Mouse (Mus musculus) olfactory bulb, adult 2 months (tissue): ENCODE measurements around the gene Cdc6. TPM values are rescaled to one million over a fixed set of nuclear protein-coding genes. Genes with fewer than 3 reads are reported as not detected.

Source experiments
- H3K27ac ChIP-seq: fragments of 200-500 bp; 2 replicates; pipeline ENCODE4 v1.5.1; 2012; ENCODE audit warnings: low read depth, low read length; ENCODE audit not compliant: insufficient read depth
- H3K4me1 ChIP-seq: fragments of 200-500 bp; 2 replicates; pipeline ENCODE4 v1.6.1; 2012; ENCODE audit warnings: low read length; ENCODE audit not compliant: control insufficient read depth, insufficient read depth
- H3K4me3 ChIP-seq: fragments of 200-500 bp; 2 replicates; pipeline ENCODE4 v1.5.1; 2012; ENCODE audit warnings: mild to moderate bottlenecking, low read depth, low read length, moderate library complexity; ENCODE audit not compliant: insufficient read depth
- CTCF ChIP-seq: fragments of 200-500 bp; IDR thresholded peaks from 2 replicates; pipeline ENCODE4 v1.5.1; 2012; ENCODE audit warnings: low read depth, mild to moderate bottlenecking, low read length, moderate library complexity; ENCODE audit not compliant: insufficient read depth
- POLR2A ChIP-seq: fragments of 200-500 bp; IDR thresholded peaks from 2 replicates; pipeline ENCODE4 v1.6.1; 2012; ENCODE audit warnings: mild to moderate bottlenecking, low read depth, low read length, moderate library complexity; ENCODE audit not compliant: insufficient read depth
- WGBS: fragments of 180-500 bp; shearing (Covaris S2); methylation state at CpG from one replicate; pipeline ENCODE4 v1.1.7; 2018; 5-methylcytosine and 5-hydroxymethylcytosine counted together
- polyA plus RNA-seq: library from polyadenylated mRNA; stranded (reverse); fragments of >200 nt; gene quantifications from 2 replicates; pipeline ENCODE4 v1.2.4, GENCODE M21; 2012; ENCODE audit warnings: low replicate concordance; ENCODE audit not compliant: missing spikeins, insufficient read depth, insufficient read length

Cdc6 gene
- polyA plus RNA-seq, 1 experiment = not detected

DNA sequence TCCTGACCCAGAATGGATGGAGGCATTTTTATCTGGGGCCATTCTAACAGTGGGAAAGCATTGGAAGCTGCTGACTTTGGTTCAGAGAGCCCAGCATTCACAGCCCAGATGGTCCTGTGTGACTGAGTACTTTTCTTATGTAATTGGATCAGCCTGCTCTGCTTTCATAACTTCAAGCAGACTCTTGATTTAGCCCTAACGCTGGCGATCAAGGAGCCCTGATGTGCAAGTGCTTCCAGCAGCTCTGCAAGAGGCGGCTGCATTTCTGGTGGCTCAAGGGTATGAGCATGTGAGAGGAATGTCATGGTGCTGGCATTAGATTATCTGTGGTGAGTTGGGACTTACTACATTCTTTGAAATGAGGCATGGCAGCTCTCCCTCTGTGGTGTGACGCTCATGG, 35.6 kb upstream of the Cdc6 start:
- H3K4me1 ChIP-seq = peaks cover 12% of the 10 kb centered on the region
- TF ChIP-seq CTCF (no peak), POLR2A (no peak)
- 46% methylated on average over 4 of the region's 4 CpGs for WGBS
- H3K4me3 ChIP-seq = no peak overlapping the region
- no peak overlapping the region for H3K27ac ChIP-seq

DNA sequence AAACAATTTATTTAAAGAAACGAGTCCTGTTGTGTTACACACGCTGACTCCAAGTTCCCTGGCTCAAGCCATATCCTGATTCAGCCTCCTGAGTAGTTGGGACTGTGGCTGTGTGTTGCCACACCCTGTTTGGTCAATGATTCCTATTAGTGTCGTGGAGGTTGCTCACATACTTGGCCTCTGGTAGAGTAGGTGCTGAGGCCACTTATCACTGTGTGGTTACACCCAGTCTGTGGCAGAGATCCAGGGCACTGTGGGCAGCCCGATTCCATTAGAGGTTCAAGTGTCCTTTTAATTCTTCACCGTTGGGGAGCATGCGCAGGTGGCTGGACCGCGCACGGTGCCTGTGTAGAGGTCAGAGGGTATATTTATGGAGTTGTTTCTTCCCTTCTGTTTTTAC, 33.7 kb upstream of the Cdc6 start:
- Histone ChIP-seq H3K27ac (no peak overlapping the region), H3K4me1 (peaks cover 12% of the 10 kb centered on the region), H3K4me3 (no peak overlapping the region)
- 88% methylated on average over 9 of the region's 9 CpGs for WGBS
- no peak for TF ChIP-seq CTCF
- no peak for TF ChIP-seq POLR2A

DNA sequence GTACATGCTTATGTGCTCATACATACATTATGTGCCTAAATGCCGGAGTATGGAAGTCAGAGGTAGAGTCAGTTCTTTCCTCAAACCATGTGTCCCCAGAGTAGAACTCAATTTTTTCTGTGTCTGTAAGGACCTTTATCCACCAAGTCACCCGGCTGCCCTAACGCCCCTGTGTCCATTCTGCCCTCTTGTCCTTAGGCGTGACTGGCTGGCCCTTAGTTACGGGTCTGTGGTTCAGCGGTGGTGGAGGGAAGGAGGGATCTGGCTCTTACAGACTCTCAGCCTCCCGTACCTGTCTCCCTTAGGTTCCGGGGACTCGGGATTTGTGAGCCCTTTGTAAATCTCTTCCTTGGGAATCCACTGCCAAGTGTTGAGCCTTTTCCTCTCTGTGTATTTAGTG, 30.6 kb upstream of the Cdc6 start:
- Histone ChIP-seq H3K4me1 (peaks cover 9% of the 10 kb centered on the region), H3K27ac (no peak overlapping the region), H3K4me3 (no peak overlapping the region)
- 85% methylated on average over 9 of the region's 9 CpGs for WGBS
- TF ChIP-seq POLR2A (no peak), CTCF (no peak)

DNA sequence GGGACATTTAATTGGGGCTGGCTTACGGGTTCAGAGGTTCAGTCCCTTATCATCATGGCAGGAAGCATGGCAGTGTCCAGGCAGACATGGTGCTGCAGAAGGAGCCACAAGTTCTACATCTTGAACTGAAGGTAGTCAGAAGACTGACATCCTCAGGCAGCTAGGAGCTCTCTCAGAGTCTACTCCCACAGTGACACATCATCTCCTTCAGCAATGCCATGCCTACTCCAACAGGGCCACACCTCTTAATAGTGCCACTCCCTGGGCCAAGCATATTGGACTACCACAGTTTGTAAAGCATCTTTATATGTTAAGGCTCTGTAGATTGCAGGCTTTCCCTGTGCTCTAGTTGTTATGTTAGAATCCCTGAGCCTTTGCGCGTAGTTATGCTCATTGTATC, 19.9 kb upstream of the Cdc6 start:
- TF ChIP-seq POLR2A (no peak), CTCF (no peak)
- WGBS = 97% methylated on average over 3 of the region's 3 CpGs
- Histone ChIP-seq H3K4me3 (no peak overlapping the region), H3K27ac (no peak overlapping the region), H3K4me1 (peaks cover 11% of the 10 kb centered on the region)

DNA sequence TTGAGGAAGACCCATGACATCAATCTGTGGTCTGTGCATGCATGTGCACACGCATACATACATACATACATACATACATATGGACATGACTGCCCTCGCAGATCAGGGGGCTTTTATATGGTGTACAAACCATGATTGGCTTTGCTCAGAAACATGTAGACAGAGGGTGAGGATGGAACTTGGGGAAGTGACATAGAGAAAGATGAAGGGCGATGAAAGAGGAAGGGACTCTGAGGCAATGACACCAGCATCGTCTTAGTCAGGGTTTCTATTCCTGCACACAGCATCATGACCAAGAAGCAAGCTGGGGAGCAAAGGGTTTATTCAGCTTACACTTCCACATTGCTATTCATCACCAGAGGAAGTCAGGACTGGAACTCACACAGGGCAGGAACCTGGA, 18.5 kb upstream of the Cdc6 start:
- Histone ChIP-seq H3K4me3 (no peak overlapping the region), H3K27ac (no peak overlapping the region), H3K4me1 (peaks cover 11% of the 10 kb centered on the region)
- TF ChIP-seq CTCF (no peak), POLR2A (no peak)
- WGBS = 94% methylated on average over 4 of the region's 4 CpGs

DNA sequence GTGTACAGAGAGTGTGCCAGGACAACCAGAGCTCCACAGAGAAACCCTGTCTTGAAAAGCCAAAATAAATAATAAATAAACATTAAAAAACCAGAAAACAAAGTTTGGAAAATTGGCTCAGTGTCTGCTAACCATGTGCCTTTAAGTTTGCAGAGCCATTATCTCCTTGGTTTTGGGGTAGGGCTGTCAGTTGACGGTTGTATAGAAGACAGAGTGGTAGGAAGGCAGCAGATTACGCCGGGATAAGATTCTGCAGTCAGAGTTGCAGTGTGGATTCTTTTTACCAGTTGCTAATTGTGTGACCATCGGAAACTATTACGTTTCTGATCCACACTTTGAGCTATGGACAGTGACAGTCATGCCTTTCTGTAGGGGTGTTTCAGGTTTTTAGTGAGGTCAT, 17.6 kb upstream of the Cdc6 start:
- whole genome bisulfite sequencing = 91% methylated on average over 5 of the region's 5 CpGs
- Histone ChIP-seq H3K4me3 (no peak overlapping the region), H3K27ac (no peak overlapping the region), H3K4me1 (peaks cover 11% of the 10 kb centered on the region)
- TF ChIP-seq CTCF (no peak), POLR2A (no peak)

DNA sequence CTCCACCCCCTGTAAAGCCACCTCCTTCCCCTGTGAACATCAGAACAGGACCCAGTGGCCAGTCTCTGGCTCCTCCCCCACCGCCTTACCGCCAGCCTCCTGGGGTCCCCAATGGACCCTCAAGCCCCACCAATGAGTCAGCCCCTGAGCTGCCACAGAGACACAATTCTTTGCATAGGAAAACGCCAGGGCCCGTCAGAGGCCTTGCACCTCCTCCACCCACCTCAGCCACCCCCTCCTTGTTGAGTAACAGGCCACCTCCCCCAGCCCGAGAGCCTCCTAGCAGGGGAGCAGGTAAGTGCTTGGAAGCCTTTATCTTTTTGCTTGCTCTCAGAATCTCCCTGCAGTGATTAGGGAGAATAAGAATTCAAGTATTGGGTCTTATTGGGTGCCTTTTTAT, 15.2 kb upstream of the Cdc6 start:
- Histone ChIP-seq H3K27ac (no peak overlapping the region), H3K4me3 (no peak overlapping the region), H3K4me1 (peaks cover 11% of the 10 kb centered on the region)
- no peak for TF ChIP-seq CTCF
- no peak for TF ChIP-seq POLR2A
- WGBS = 43% methylated on average over 5 of the region's 5 CpGs

DNA sequence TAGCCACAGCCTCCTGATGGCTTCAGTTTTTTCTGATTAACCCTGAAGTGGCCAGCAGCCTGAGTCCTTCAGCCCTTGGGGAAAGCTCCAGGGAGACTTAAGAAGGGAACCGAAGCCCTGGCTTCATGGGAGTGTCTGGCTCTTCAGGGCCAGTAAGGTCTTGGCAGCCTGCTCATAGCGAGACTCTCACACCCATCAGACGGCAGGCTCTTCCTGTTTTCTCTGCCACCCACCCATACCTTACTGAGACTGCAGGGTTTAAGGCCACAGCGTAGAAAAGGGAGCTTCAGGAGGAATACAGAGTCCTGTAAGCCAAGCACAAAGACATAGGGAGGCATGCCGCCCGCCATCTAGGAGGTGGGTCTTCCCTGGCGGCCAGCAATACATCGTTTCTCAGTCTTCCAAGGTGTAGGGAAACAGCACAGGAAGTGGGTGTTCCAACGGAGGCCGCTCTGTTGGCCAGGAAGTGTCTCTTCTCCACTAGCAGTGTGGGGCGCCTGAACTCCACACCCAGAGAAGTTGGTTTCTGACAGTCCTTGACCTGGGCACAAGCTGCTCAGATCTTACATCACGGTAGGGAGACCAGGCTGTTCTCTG, 7.0 kb upstream of the Cdc6 start:
- Histone ChIP-seq H3K4me1 (no peaks in the 10 kb centered on the region), H3K27ac (no peak overlapping the region), H3K4me3 (no peak overlapping the region)
- 82% methylated on average over 12 of the region's 12 CpGs for WGBS
- TF ChIP-seq POLR2A = no peak
- no peak for TF ChIP-seq CTCF

DNA sequence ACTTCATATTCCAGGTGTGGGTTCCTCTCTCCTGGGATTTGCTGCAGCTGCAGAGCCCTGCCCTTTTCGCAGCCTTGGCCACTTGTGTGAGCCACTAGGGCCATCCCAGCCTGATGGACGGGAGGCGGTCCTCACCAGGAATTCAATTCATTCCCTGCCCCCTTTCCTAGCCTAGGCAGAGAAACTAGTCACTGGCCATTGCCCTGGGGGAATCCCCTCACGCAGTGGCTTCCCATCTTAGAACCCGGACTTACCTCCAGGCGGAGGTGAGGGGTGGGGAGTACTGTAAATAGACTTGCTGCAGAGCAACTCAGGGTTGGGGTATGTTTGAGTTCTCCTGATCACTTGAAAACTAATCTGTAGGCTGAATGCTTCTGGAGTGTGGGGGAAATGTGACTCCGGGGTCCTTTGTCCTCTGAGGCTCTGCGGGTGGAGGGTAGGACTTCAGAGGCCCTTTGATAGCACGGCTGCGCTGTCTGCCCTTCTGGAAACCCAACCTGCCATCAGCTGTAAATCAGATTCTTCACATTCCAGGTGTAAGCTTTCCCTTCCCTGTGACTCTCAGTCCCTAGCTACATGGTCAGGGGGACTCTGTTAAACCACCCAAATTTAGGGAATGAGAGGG, 4.9 kb upstream of the Cdc6 start:
- TF ChIP-seq CTCF (no peak), POLR2A (no peak)
- WGBS = 56% methylated on average over 10 of the region's 10 CpGs
- H3K27ac ChIP-seq = no peak overlapping the region
- H3K4me3 ChIP-seq = no peak overlapping the region
- 0 out of 2 replicates have a peak, but pooled peaks cover under 1% of the 10 kb centered on the region for H3K4me1 ChIP-seq
